Mouse (Mus musculus) ovary, adult 18-20 months (tissue): ENCODE results near the gene Gm14085.

Source experiments
- DNase-seq: peaks from one replicate; pipeline ENCODE4 v3.0.0; 2022; ENCODE audit warnings: low spot score, mixed read lengths

Gene Gm14085

GRCm38 (mm10) chr2:122561221-122561620, 76.5 kb downstream of the Gm14085 start:
- DNase-seq: no peak

DNA sequence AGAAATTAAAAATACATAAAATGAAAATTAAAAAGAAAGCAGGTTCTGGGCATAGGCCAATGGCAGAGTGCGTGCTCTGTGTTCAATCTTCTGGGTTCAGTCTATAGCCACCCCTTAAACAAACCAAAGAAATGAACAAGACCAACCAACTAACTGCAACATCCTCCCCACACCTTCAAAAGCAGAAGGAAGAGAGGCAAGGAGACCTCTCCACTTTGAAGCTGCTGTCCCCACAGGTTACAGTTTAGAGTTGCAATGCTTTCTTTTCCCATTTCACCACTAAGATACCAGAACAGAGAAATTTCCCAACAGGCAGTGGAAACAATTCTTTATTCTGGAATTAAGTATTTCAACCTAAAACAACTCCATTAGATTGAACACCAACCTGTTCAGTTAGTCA, 77.5 kb downstream of the Gm14085 start:
- DNase-seq: no peak

DNA sequence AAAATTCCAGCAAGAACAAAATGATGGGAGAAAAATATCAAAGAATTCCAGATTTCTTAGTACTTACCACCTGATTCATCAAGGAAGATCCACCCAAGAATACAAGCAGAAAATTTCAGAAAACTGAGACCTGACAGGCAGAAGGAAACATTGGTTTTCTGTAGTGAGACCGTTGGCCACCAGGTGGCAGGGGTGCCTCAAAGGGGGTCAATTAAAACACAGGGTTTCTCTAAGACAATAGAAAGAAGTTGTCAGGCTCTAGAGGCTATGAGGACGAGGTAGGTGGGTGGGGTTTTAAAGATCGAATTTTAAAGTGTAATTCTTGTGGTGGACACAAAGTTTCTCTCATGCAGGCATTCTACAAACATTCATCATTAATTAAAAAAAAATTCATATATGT, 84.7 kb downstream of the Gm14085 start:
- no peak for DNase-seq

GRCm38 (mm10) chr2:122570430-122570829, 85.7 kb downstream of the Gm14085 start:
- DNase-seq: no peak

GRCm38 (mm10) chr2:122571326-122571725, 86.6 kb downstream of the Gm14085 start:
- no peak for DNase-seq

DNA sequence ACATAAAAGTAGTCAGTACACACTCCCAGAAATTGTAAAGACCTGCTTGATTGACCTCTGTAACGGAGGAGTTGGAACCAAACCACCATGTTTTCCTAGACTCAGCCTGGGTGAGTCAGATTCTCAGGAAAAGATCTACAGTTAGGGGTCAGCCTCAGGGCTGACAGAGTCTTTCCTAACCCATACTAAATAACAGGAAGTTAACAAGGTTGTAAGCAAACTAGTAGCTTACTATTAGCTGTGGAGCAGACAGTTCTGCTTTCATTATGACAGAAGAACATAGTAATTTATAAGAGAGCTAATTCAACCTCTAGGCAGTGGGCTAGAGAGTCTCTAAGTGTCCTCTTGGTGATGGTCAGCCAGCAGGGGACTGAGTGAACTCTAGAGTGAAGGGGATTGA, 87.7 kb downstream of the Gm14085 start:
- DNase-seq: no peak

- peak; percentile 66 for DNase-seq
These were observed 90.7 kb downstream of the Gm14085 start for GRCm38 (mm10) chr2:122575470-122575869.

GRCm38 (mm10) chr2:122576295-122576694, 91.6 kb downstream of the Gm14085 start:
- no peak for DNase-seq

DNA sequence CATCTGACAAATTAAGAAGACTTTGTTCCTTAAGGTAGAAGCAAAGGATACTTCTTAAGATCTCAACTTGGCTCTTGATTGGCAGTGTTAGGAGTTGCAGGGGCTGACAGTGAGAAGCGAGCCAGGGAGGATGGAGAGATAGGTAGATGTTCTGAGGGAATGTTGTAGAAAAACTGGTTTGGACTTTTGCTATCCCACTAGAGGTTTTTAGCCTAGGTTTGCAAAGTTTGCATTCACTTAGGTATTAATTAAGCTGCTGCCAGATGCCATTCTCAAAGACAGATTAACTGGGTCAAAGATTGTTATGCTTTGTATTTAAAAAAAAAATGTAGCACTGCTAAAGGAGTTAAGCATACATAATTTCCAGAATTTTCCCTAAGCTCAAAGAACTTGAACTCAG, 92.6 kb downstream of the Gm14085 start:
- no peak for DNase-seq
